8 mouse cellular contexts compared by ENCODE assay signal in genomic region chr3:100963849-100964542, GRCm38 (mm10). TPM values are rescaled to one million over a fixed set of nuclear protein-coding genes. Genes with fewer than 3 reads are reported as not detected.
DNase-seq lines count a peak whose midpoint lies in the region; ATAC-seq lines count a peak whose summit lies in the region.

No protein-coding gene starts in this region.

- peak; percentile 88 for ATAC-seq in frontal cortex, adult (ENCODE audit: low TSS enrichment)

- DNase-seq in gastrocnemius, postnatal 10 days = peak; percentile 42
- no peak for DNase-seq in gastrocnemius, postnatal 25 days
- DNase-seq in B cell, adult 2 months = peak; percentile 39 to 41
- peak; percentile 29 for DNase-seq in adrenal gland, postnatal 25 days
- peak; percentile 56 to 69 for DNase-seq in layer of hippocampus, postnatal 14 days (ENCODE audit: low spot score in 2 of 2)
- peak; percentile 56 for DNase-seq in naive thymus-derived CD4-positive, alpha-beta T cell, adult 2 months (ENCODE audit: low read depth)
- DNase-seq in yolk sac, embryonic 10.5 days (ENCODE audit: low spot score) = no peak

RNA-seq across cellular contexts. Expression of gene Ttf2, which starts 5.5 kb away (rescaled TPM):
- total RNA-seq in gastrocnemius, postnatal 10 days (2021) = 1 to 10 TPM; 5.0 to 5.6 TPM
- 1 to 10 TPM; 3.8 to 4.8 TPM for total RNA-seq in gastrocnemius, postnatal 25 days (2021)
- 13.2 and 14.4 TPM in 2 replicates for total RNA-seq in adrenal gland, postnatal 25 days (2021)
- total RNA-seq in layer of hippocampus, postnatal 14 days (2021) = 1 to 10 TPM; 1.5 to 2.2 TPM

RNA-seq across cellular contexts. Expression of gene Trim45, which starts 42.0 kb away (rescaled TPM):
- 1 to 10 TPM; 7.8 to 9.0 TPM for total RNA-seq in gastrocnemius, postnatal 10 days (2021)
- 1 to 10 TPM; 3.9 to 6.0 TPM for total RNA-seq in gastrocnemius, postnatal 25 days (2021)
- total RNA-seq in adrenal gland, postnatal 25 days (2021) = 4.9 and 5.0 TPM in 2 replicates
- 1 to 10 TPM; 8.1 to 9.8 TPM for total RNA-seq in layer of hippocampus, postnatal 14 days (2021)

Comparison
In these comparisons a context has a peak if more than half of its experiments do, and no peak if none do; other contexts are left out.
1. DNase-seq: peak in gastrocnemius, postnatal 10 days (single experiment), B cell, adult 2 months (2 of 2), adrenal gland, postnatal 25 days (single experiment), layer of hippocampus, postnatal 14 days (2 of 2) and naive thymus-derived CD4-positive, alpha-beta T cell, adult 2 months (single experiment); none in gastrocnemius, postnatal 25 days (single experiment) and yolk sac, embryonic 10.5 days (single experiment).